Mouse (Mus musculus) liver, embryonic 16.5 days (tissue): ENCODE data around the gene Hist1h3a. TPM values are rescaled to one million over a fixed set of nuclear protein-coding genes. Genes with fewer than 3 reads are reported as not detected.
"Not testable (repeated sequence)": the region's sequence is repeated elsewhere in the genome, so short reads cannot be mapped to it uniquely, and the experiment has no call there.

ENCODE experiments used
- ATAC-seq: fragments of 200-750 bp; cut with Nextera tagmentation; 2 replicates; pipeline ENCODE4 v1.8.0; 2017; ENCODE audit warnings: low read depth, mild to moderate bottlenecking, moderate number of reproducible peaks, moderate library complexity
- H3K27ac ChIP-seq: fragments of 300-500 bp; sonication (generic); 2 replicates; pipeline ENCODE4 v1.5.1; 2014; ENCODE audit warnings: mild to moderate bottlenecking, low read length
- H3K27me3 ChIP-seq: fragments of 300-500 bp; sonication (generic); 2 replicates; pipeline ENCODE4 v1.6.1; 2014; ENCODE audit warnings: low read depth, low read length, mixed read lengths; ENCODE audit not compliant: control insufficient read depth, insufficient read depth
- H3K36me3 ChIP-seq: fragments of 300-500 bp; sonication (generic); 2 replicates; pipeline ENCODE4 v1.6.1; 2014; ENCODE audit warnings: mild to moderate bottlenecking; ENCODE audit not compliant: control insufficient read depth, insufficient read depth
- H3K4me1 ChIP-seq: fragments of 300-500 bp; sonication (generic); 2 replicates; pipeline ENCODE4 v1.6.1; 2014; ENCODE audit warnings: low read depth, low read length, mixed read lengths; ENCODE audit not compliant: control insufficient read depth
- H3K4me2 ChIP-seq: fragments of 300-500 bp; sonication (generic); 2 replicates; pipeline ENCODE4 v1.6.1; 2014; ENCODE audit warnings: low read depth, low read length, mixed read lengths
- H3K4me3 ChIP-seq: fragments of 300-500 bp; sonication (generic); 2 replicates; pipeline ENCODE4 v1.5.1; 2014; ENCODE audit warnings: low read depth, mild to moderate bottlenecking, low read length
- H3K9ac ChIP-seq: fragments of 300-500 bp; sonication (generic); 2 replicates; pipeline ENCODE4 v1.6.1; 2014; ENCODE audit warnings: low read depth, low read length
- H3K9me3 ChIP-seq: fragments of 300-500 bp; sonication (generic); replicated peaks from 2 replicates; pipeline ENCODE4 v1.6.1; 2016; ENCODE audit warnings: low read length; ENCODE audit not compliant: control insufficient read depth
- WGBS: fragments of 180-500 bp; shearing (Covaris S2); extraction: QIAGEN DNeasy Blood & Tissue Kit; methylation state at CpG from one replicate; pipeline ENCODE4 v1.1.7; 2014; ENCODE audit not compliant: insufficient replicate concordance; 5-methylcytosine and 5-hydroxymethylcytosine counted together
- polyA plus RNA-seq: library from polyadenylated mRNA; unstranded; fragments of >200 nt; fragmentation: Nextera tagmentation; extraction: Ambion mirVana; gene quantifications from 2 replicates; pipeline ENCODE4 v1.2.1, GENCODE M21; 2015

Hist1h3a gene
- 4.6 and 6.8 TPM in 2 replicates for polyA plus RNA-seq

GRCm38 (mm10) chr13:23761871-23762821 is at the start of gene Hist1h3a:
Gene Hist1h3a (minus strand): TSS chr13:23762386.
- H3K9me3 ChIP-seq, H3K36me3 ChIP-seq, H3K27me3 ChIP-seq: not testable (repeated sequence)
- peak; percentile 56 for ATAC-seq
- Histone ChIP-seq H3K27ac (peak within 1 kb of the TSS; percentile 96), H3K4me3 (peak within 1 kb of the TSS; percentile 67), H3K9ac (peak within 1 kb of the TSS; percentile 78), H3K4me2 (peak within 1 kb of the TSS; percentile 86), H3K4me1 (peaks cover 46% of the 10 kb centered on the region)
- under 1% methylated on average over 27 of the region's 52 CpGs for WGBS

DNA sequence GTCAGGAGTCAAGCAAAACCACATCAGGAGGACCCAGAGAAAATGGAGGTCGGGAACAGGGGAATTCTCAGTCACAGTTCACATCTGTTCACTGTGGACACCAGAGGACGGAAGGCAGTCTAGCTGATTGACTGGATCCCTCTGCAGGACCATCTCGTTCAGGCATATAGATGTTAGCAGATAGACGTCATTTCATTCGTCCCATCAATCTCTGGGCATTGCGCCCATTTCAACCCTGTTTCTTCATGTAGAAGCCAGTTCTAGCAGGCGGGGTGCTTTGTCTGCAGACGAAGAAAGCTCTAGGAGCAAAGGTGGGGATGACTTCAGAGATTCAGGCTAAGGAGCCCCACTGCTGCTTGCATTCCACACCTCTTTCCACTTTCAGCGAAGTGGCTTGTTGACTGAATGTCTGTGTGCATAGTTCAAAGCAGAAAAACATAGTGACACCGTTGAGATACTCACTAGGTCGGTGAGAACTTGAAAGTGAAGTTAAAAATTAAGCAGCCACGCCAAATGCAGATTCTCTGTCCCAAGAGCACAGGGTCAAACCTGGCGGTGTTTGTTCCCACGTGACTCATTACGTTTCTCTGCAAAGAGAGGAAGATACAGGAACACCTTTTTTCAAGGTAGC is 44.4 kb upstream of the Hist1h3a start, which contains the start of gene Slc17a2:
TSS of gene Slc17a2 (plus strand) at position 572 of the 631 bp plus-strand sequence.
- Histone ChIP-seq H3K4me2 (no peak within 1 kb of the TSS), H3K9ac (no peak within 1 kb of the TSS), H3K4me1 (peaks cover 3% of the 10 kb centered on the region), H3K27me3 (no peaks in the 10 kb centered on the region), H3K4me3 (no peak within 1 kb of the TSS), H3K27ac (peak within 1 kb of the TSS; percentile 32; the same call in 1 of the 2 replicates), H3K9me3 (no peaks in the 10 kb centered on the region), H3K36me3 (no peaks in the 10 kb centered on the region)
- peak; percentile 79 for ATAC-seq
- WGBS = 58% methylated on average over 15 of the region's 15 CpGs

- 45% methylated on average over 2 of the region's 2 CpGs for WGBS
Observed at GRCm38 (mm10) chr13:23804532-23804931, 42.3 kb upstream of the Hist1h3a start.

GRCm38 (mm10) chr13:23799405-23799804 is 37.2 kb upstream of the Hist1h3a start:
- no peak overlapping the region for H3K4me2 ChIP-seq
- H3K9me3 ChIP-seq = no peaks in the 10 kb centered on the region
- no peak overlapping the region for H3K4me3 ChIP-seq
- no peaks in the 10 kb centered on the region for H3K36me3 ChIP-seq
- no peak for ATAC-seq
- no peaks in the 10 kb centered on the region for H3K27me3 ChIP-seq
- H3K9ac ChIP-seq = no peak overlapping the region
- WGBS = 14% methylated on average over 5 of the region's 5 CpGs
- no peak overlapping the region for H3K27ac ChIP-seq
- no peaks in the 10 kb centered on the region; the same call in 1 of the 2 replicates for H3K4me1 ChIP-seq

More at GRCm38 (mm10) chr13:23804532-23804931, 42.3 kb upstream of the Hist1h3a start:
- peaks cover 3% of the 10 kb centered on the region for H3K4me1 ChIP-seq
- H3K9ac ChIP-seq = no peak overlapping the region
- no peaks in the 10 kb centered on the region for H3K36me3 ChIP-seq
- no peak overlapping the region for H3K27ac ChIP-seq
- H3K4me3 ChIP-seq = no peak overlapping the region
- no peaks in the 10 kb centered on the region for H3K27me3 ChIP-seq
- no peak overlapping the region for H3K4me2 ChIP-seq
- H3K9me3 ChIP-seq = no peaks in the 10 kb centered on the region
- ATAC-seq = peak; percentile 76

- Histone ChIP-seq H3K9me3 (no peaks in the 10 kb centered on the region), H3K4me2 (no peak overlapping the region), H3K4me3 (no peak overlapping the region), H3K27me3 (no peaks in the 10 kb centered on the region), H3K27ac (no peak overlapping the region), H3K4me1 (no peaks in the 10 kb centered on the region), H3K9ac (no peak overlapping the region), H3K36me3 (no peaks in the 10 kb centered on the region)
- 31% methylated on average over 2 of the region's 2 CpGs for WGBS
- ATAC-seq = no peak
Observed at GRCm38 (mm10) chr13:23792520-23792919, 30.3 kb upstream of the Hist1h3a start.

GRCm38 (mm10) chr13:23779025-23779424 is 16.8 kb upstream of the Hist1h3a start:
- ATAC-seq = 0 out of 2 replicates have a peak, but pooled peaks have one; percentile 11
- H3K36me3 ChIP-seq = no peaks in the 10 kb centered on the region
- H3K4me2 ChIP-seq = no peak overlapping the region
- no peaks in the 10 kb centered on the region; the same call in 1 of the 2 replicates for H3K4me1 ChIP-seq
- WGBS = 49% methylated on average over 4 of the region's 4 CpGs
- no peak overlapping the region for H3K9ac ChIP-seq
- no peak overlapping the region for H3K27ac ChIP-seq
- no peak overlapping the region for H3K4me3 ChIP-seq
- H3K27me3 ChIP-seq = no peaks in the 10 kb centered on the region
- no peaks in the 10 kb centered on the region for H3K9me3 ChIP-seq

GRCm38 (mm10) chr13:23778339-23778738 is 16.2 kb upstream of the Hist1h3a start:
- H3K4me2 ChIP-seq = no peak overlapping the region
- no peak overlapping the region for H3K9ac ChIP-seq
- no peaks in the 10 kb centered on the region for H3K9me3 ChIP-seq
- no peak overlapping the region for H3K4me3 ChIP-seq
- 72% methylated on average over 7 of the region's 7 CpGs for WGBS
- no peak for ATAC-seq
- H3K27me3 ChIP-seq = no peaks in the 10 kb centered on the region
- no peak overlapping the region for H3K27ac ChIP-seq
- H3K36me3 ChIP-seq = no peaks in the 10 kb centered on the region
- H3K4me1 ChIP-seq = peaks cover 2% of the 10 kb centered on the region; the same call in 1 of the 2 replicates

GRCm38 (mm10) chr13:23772561-23773313 is 10.6 kb upstream of the Hist1h3a start:
- Histone ChIP-seq H3K36me3 (no peaks in the 10 kb centered on the region), H3K27me3 (no peaks in the 10 kb centered on the region), H3K4me1 (peaks cover 10% of the 10 kb centered on the region), H3K9me3 (no peaks in the 10 kb centered on the region), H3K27ac (0 out of 2 replicates have a peak overlapping the region, but pooled peaks have one; percentile 26), H3K4me2 (peak overlapping the region; percentile 67), H3K4me3 (peak overlapping the region; percentile 37), H3K9ac (peak overlapping the region; percentile 24)
- WGBS = 16% methylated on average over 21 of the region's 21 CpGs
- ATAC-seq = peak; percentile 98
